Mouse (Mus musculus) intestine, embryonic 14.5 days (tissue): ENCODE results near the gene Edc4. TPM values are rescaled to one million over a fixed set of nuclear protein-coding genes. Genes with fewer than 3 reads are reported as not detected.

Experiments
- ATAC-seq: fragments of 200-750 bp; cut with Nextera tagmentation; replicated peaks from 2 replicates; pipeline ENCODE4 v1.8.0; 2017; ENCODE audit warnings: low read depth, moderate number of reproducible peaks, moderate TSS enrichment, moderate library complexity; ENCODE audit not compliant: low FRiP score, low TSS enrichment
- DNase-seq: peaks from one replicate; pipeline ENCODE4 v3.0.0-alpha.2; 2018; ENCODE audit warnings: low spot score
- H3K27ac ChIP-seq: fragments of 300-500 bp; sonication (generic); 2 replicates; pipeline ENCODE4 v1.5.1; 2014; ENCODE audit warnings: low read depth, mild to moderate bottlenecking, control low read depth
- H3K27me3 ChIP-seq: fragments of 300-500 bp; sonication (generic); replicated peaks from 2 replicates; pipeline ENCODE4 v1.6.1; 2014; ENCODE audit warnings: low read length, control low read depth; ENCODE audit not compliant: control insufficient read depth, insufficient read depth
- H3K36me3 ChIP-seq: fragments of 300-500 bp; sonication (generic); 2 replicates; pipeline ENCODE4 v1.6.1; 2014; ENCODE audit warnings: low read length, control low read depth; ENCODE audit not compliant: control insufficient read depth, insufficient read depth
- H3K4me1 ChIP-seq: fragments of 300-500 bp; sonication (generic); replicated peaks from 2 replicates; pipeline ENCODE4 v1.6.1; 2014; ENCODE audit warnings: low read length, control low read depth, mixed read lengths; ENCODE audit not compliant: control insufficient read depth, insufficient read depth
- H3K4me2 ChIP-seq: fragments of 300-500 bp; sonication (generic); 2 replicates; pipeline ENCODE4 v1.6.1; 2014; ENCODE audit warnings: low read length
- H3K4me3 ChIP-seq: fragments of 300-500 bp; sonication (generic); 2 replicates; pipeline ENCODE4 v1.5.1; 2014; ENCODE audit warnings: low read depth, low read length, control low read depth, mixed read lengths
- H3K9ac ChIP-seq: fragments of 300-500 bp; sonication (generic); 2 replicates; pipeline ENCODE4 v1.6.1; 2014; ENCODE audit warnings: mild to moderate bottlenecking, low read length
- H3K9me3 ChIP-seq: fragments of 300-500 bp; sonication (generic); 2 replicates; pipeline ENCODE4 v1.6.1; 2016; ENCODE audit warnings: low read length, control low read depth; ENCODE audit not compliant: control insufficient read depth
- whole genome bisulfite sequencing: fragments of 180-500 bp; shearing (Covaris S2); extraction: QIAGEN DNeasy Blood & Tissue Kit; methylation state at CpG from one replicate; pipeline ENCODE4 v1.1.7; 2014; 5-methylcytosine and 5-hydroxymethylcytosine counted together
- polyA plus RNA-seq: library from polyadenylated mRNA; unstranded; fragments of >200 nt; fragmentation: Nextera tagmentation; extraction: Ambion mirVana; gene quantifications from 2 replicates; pipeline ENCODE4 v1.2.1, GENCODE M21; 2014

The Edc4 gene
- polyA plus RNA-seq, 1 experiment from 2014 or later: 37.0 TPM

DNA sequence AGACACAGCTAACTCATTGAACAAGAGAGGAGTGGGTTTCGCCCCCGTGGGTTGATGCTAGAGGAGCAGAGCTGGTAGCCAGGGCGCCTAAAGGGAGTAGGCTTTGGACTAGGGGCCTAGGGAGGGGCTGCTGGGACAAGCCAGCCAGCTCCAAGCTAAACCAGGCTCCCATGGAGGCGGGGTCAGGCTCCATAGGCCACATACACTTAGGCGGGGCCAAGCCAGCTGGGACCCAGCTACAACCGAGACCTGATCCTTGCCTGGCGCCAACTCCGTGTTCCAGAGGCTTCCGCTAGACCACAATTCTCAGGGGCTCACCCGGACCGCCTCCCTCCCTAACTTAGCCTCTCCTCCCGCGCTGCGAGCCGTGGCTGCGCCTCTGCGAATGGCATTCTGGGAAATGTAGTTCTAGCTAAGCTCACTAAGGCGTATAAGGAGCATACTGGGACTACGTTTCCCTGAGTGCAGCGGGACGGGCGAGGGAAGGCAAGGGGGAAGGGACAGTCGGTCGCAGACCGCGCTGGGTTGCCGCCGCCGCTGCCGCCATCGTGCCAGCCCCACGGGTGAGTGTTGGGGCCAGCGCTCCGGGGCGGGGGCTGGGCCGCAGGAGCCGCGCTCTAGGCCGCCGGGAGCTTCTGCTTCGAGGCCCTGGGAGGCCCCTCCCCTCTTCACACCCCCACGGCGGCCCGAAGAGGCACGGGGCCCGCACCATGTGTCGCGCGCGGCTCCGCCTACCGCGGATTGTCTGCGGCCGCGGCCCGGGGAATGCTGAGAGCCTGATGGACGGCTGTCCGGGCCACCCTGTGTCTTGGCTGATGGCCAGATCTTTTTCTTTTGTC is 20.3 kb upstream of the Edc4 start, which contains the start of gene Nutf2:
Nutf2 (plus strand) TSS at position 438 of the 839 bp plus-strand sequence.
- Histone ChIP-seq H3K9me3 (no peaks in the 10 kb centered on the region), H3K27ac (peak within 1 kb of the TSS; percentile 83), H3K4me2 (peak within 1 kb of the TSS; percentile 80), H3K27me3 (no peaks in the 10 kb centered on the region), H3K4me3 (peak within 1 kb of the TSS; percentile 72), H3K4me1 (peaks cover 35% of the 10 kb centered on the region), H3K9ac (peak within 1 kb of the TSS; percentile 93), H3K36me3 (peaks cover 24% of the 10 kb centered on the region; the same call in 1 of the 2 replicates)
- ATAC-seq (peak; percentile 98), DNase-seq (peak; percentile 94)
- WGBS: under 1% methylated on average over 51 of the region's 59 CpGs

DNA sequence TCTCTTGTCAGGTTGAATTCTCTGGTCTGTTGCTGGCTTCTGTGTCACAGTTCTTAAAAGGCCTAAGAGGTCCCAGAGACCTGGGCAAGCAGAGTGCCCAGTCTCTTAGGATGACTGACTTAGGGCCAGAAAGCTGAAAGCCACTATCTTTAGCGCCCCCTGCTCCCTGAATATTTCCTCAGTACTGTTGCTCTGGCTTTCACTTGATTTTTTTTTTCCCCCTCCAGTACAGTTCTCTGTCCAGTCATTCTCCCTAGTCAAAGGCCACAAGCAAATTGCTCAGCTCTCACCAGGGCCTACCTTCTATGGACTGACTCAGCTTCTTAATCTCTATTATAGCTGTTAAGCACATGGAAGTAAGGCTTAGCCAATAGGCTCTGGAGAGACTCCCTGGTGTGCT is 18.7 kb upstream of the Edc4 start:
- peak overlapping the region; percentile 72 for H3K4me3 ChIP-seq
- H3K27me3 ChIP-seq: no peaks in the 10 kb centered on the region
- peak overlapping the region; percentile 93 for H3K9ac ChIP-seq
- peak; percentile 54 for DNase-seq
- WGBS: 0% methylated on average over 1 of the region's 1 CpGs
- H3K36me3 ChIP-seq: peaks cover 40% of the 10 kb centered on the region
- ATAC-seq: no peak
- H3K4me1 ChIP-seq: peaks cover 27% of the 10 kb centered on the region
- H3K4me2 ChIP-seq: peak overlapping the region; percentile 80
- no peak overlapping the region for H3K27ac ChIP-seq
- H3K9me3 ChIP-seq: no peaks in the 10 kb centered on the region

- Histone ChIP-seq H3K27ac (no peak overlapping the region), H3K27me3 (no peaks in the 10 kb centered on the region), H3K4me3 (no peak overlapping the region), H3K4me1 (peaks cover 8% of the 10 kb centered on the region; the same call in 1 of the 2 replicates), H3K9ac (no peak overlapping the region), H3K9me3 (no peaks in the 10 kb centered on the region), H3K36me3 (peaks cover 71% of the 10 kb centered on the region), H3K4me2 (no peak overlapping the region)
- DNase-seq (no peak), ATAC-seq (no peak)
- 83% methylated on average over 6 of the region's 6 CpGs for WGBS
Measured at GRCm38 (mm10) chr8:105866364-105867029, 14.2 kb upstream of the Edc4 start.

GRCm38 (mm10) chr8:105874301-105874700 is 6.4 kb upstream of the Edc4 start:
- H3K36me3 ChIP-seq: peaks cover 90% of the 10 kb centered on the region
- H3K4me1 ChIP-seq: no peaks in the 10 kb centered on the region
- H3K9me3 ChIP-seq: no peaks in the 10 kb centered on the region
- 86% methylated on average over 6 of the region's 6 CpGs for WGBS
- H3K27ac ChIP-seq: no peak overlapping the region
- no peak overlapping the region for H3K9ac ChIP-seq
- H3K4me2 ChIP-seq: no peak overlapping the region
- no peak overlapping the region for H3K4me3 ChIP-seq
- H3K27me3 ChIP-seq: no peaks in the 10 kb centered on the region
- ATAC-seq: no peak
- DNase-seq: no peak

GRCm38 (mm10) chr8:105889756-105890465 is 9.2 kb downstream of the Edc4 start:
- ATAC-seq (no peak), DNase-seq (no peak)
- Histone ChIP-seq H3K27me3 (no peaks in the 10 kb centered on the region), H3K9ac (no peak overlapping the region), H3K27ac (no peak overlapping the region), H3K4me1 (peaks cover 4% of the 10 kb centered on the region; the same call in 1 of the 2 replicates), H3K36me3 (peaks cover 85% of the 10 kb centered on the region), H3K4me3 (no peak overlapping the region), H3K9me3 (no peaks in the 10 kb centered on the region), H3K4me2 (no peak overlapping the region)
- 94% methylated on average over 12 of the region's 12 CpGs for WGBS

- H3K9ac ChIP-seq: no peak overlapping the region
- H3K27me3 ChIP-seq: no peaks in the 10 kb centered on the region
- peaks cover 77% of the 10 kb centered on the region for H3K36me3 ChIP-seq
- H3K4me1 ChIP-seq: peaks cover 4% of the 10 kb centered on the region; the same call in 1 of the 2 replicates
- no peak overlapping the region for H3K27ac ChIP-seq
- H3K9me3 ChIP-seq: no peaks in the 10 kb centered on the region
- no peak overlapping the region for H3K4me2 ChIP-seq
- no peak for DNase-seq
- no peak for ATAC-seq
- no peak overlapping the region for H3K4me3 ChIP-seq
- 86% methylated on average over 6 of the region's 6 CpGs for WGBS
Measured at GRCm38 (mm10) chr8:105890870-105891269, 10.2 kb downstream of the Edc4 start.

GRCm38 (mm10) chr8:105892432-105892831 is 11.8 kb downstream of the Edc4 start:
- Histone ChIP-seq H3K4me2 (no peak overlapping the region), H3K4me1 (peaks cover 4% of the 10 kb centered on the region; the same call in 1 of the 2 replicates), H3K9ac (no peak overlapping the region), H3K27me3 (no peaks in the 10 kb centered on the region), H3K27ac (no peak overlapping the region), H3K9me3 (no peaks in the 10 kb centered on the region), H3K36me3 (peaks cover 61% of the 10 kb centered on the region), H3K4me3 (no peak overlapping the region)
- DNase-seq (no peak), ATAC-seq (no peak)
- WGBS: 87% methylated on average over 6 of the region's 6 CpGs

- H3K9me3 ChIP-seq: no peaks in the 10 kb centered on the region
- H3K36me3 ChIP-seq: peaks cover 52% of the 10 kb centered on the region
- H3K4me3 ChIP-seq: no peak within 1 kb of the TSS
- peak; percentile 83 for ATAC-seq
- H3K27ac ChIP-seq: no peak within 1 kb of the TSS
- WGBS: 11% methylated on average over 11 of the region's 11 CpGs
- H3K4me2 ChIP-seq: peak within 1 kb of the TSS; percentile 20; the same call in 1 of the 2 replicates
- peaks cover 4% of the 10 kb centered on the region; the same call in 1 of the 2 replicates for H3K4me1 ChIP-seq
- 0 out of 2 replicates have a peak within 1 kb of the TSS, but pooled peaks have one; percentile 13 for H3K9ac ChIP-seq
- DNase-seq: peak; percentile 74
- H3K27me3 ChIP-seq: no peaks in the 10 kb centered on the region
Measured at GRCm38 (mm10) chr8:105893339-105893738, 12.7 kb downstream of the Edc4 start, which contains the start of gene Nrn1l. Nrn1l (plus strand) TSS chr8:105893567.
